In the genomic region with DNA sequence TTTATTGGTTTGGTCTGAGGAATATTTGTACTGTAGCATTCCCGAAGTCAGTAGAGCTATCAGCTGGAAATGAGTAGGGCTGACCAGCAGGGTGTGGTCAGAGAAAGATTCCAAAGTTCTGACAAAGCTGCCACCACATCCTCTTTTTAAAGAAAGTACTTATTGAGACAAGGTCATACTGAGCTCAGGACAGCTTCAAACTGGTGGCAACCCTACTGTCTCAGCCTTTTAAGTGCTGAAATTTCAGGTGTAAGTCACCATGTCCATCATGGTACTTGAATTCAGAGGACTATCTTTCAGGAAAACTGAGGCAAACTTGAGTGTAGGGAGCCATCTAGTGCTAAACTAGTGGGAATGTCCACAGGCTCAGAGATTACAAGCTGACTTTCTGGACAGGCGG, we compare ENCODE assay signal across 13 mouse cellular contexts. TPM values are rescaled to one million over a fixed set of nuclear protein-coding genes. Genes with fewer than 3 reads are reported as not detected.
A peak's percentile ranks its signal among the peaks of the same experiment; 100 is the strongest.
DNase-seq lines count a peak whose midpoint lies in the region; ATAC-seq and TF ChIP-seq lines count a peak whose summit lies in the region.
"Had no signal": no experiment of that assay in that cellular context is flagged by ENCODE, and none has a peak within 500 bp of the region (broad histone marks: within the 10 kb centered on the region; RNA-seq: fewer than 3 reads in every experiment).

No protein-coding gene starts in this region.

- peak; percentile 68 for TF ChIP-seq CTCF in lung, postnatal 0 days (IDR thresholded peaks at IDR 0.05)
- peak; percentile 70 for TF ChIP-seq CTCF in stomach, postnatal 0 days (IDR thresholded peaks at IDR 0.05; ENCODE audit: low read depth)

- WGBS in lung, postnatal 0 days = 23% methylated on average over 2 of the region's 2 CpGs
- 37% methylated on average over 2 of the region's 2 CpGs for WGBS in stomach, postnatal 0 days

- H3K9ac ChIP-seq in lung, postnatal 0 days (replicated peaks; ENCODE audit: low read depth) = no peak overlapping the region
- H3K9ac ChIP-seq in stomach, postnatal 0 days (ENCODE audit: low read length) = no peak overlapping the region
- H3K9ac ChIP-seq: limb, embryonic 13.5 days; neural tube, embryonic 12.5 days had no signal

- DNase-seq in heart, adult 11 months = peak; percentile 90
- no peak for DNase-seq in heart, postnatal 4 days
- peak; percentile 52 for DNase-seq in lung, postnatal 0 days (ENCODE audit: low spot score)
- DNase-seq in lung, postnatal 14 days = no peak
- peak; percentile 23 for DNase-seq in embryo, embryonic 11 days
- DNase-seq in stomach, postnatal 0 days (ENCODE audit: low spot score) = no peak
- DNase-seq in cerebellum, adult 9-11 months = no peak
- DNase-seq: cerebellum, adult 2 months; gastrocnemius, postnatal 25 days; kidney, adult 18-20 months had no signal

- no peak overlapping the region for H3K4me2 ChIP-seq in lung, postnatal 0 days (replicated peaks; ENCODE audit: low read depth, low read length)
- no peak overlapping the region for H3K4me2 ChIP-seq in stomach, postnatal 0 days (replicated peaks; ENCODE audit: low read depth)
- H3K4me2 ChIP-seq: limb, embryonic 13.5 days; neural tube, embryonic 12.5 days had no signal

- H3K27me3 ChIP-seq in lung, postnatal 0 days (replicated peaks; ENCODE audit: insufficient read depth, low read length) = no peaks in the 10 kb centered on the region
- no peaks in the 10 kb centered on the region for H3K27me3 ChIP-seq in stomach, postnatal 0 days (ENCODE audit: control insufficient read depth, insufficient read depth, low read length)
- H3K27me3 ChIP-seq: limb, embryonic 13.5 days; neural tube, embryonic 12.5 days had no signal

- H3K36me3 ChIP-seq in lung, postnatal 0 days (ENCODE audit: insufficient read depth, low read length) = no peaks in the 10 kb centered on the region
- no peaks in the 10 kb centered on the region for H3K36me3 ChIP-seq in stomach, postnatal 0 days (ENCODE audit: control insufficient read depth, insufficient read depth, low read length)
- H3K36me3 ChIP-seq: limb, embryonic 13.5 days; neural tube, embryonic 12.5 days had no signal

- H3K27ac ChIP-seq in lung, postnatal 0 days (ENCODE audit: low read length) = no peak overlapping the region
- H3K27ac ChIP-seq in stomach, postnatal 0 days (replicated peaks) = no peak overlapping the region
- H3K27ac ChIP-seq: limb, embryonic 13.5 days; neural tube, embryonic 12.5 days had no signal

- peak; percentile 44 for ATAC-seq in lung, postnatal 0 days
- no peak for ATAC-seq in stomach, postnatal 0 days (ENCODE audit: low FRiP score, low TSS enrichment)
- no peak for ATAC-seq in megakaryocyte-erythroid progenitor cell, adult 5-6 weeks (replicated peaks; ENCODE audit: low FRiP score, low TSS enrichment, poor library complexity, severe bottlenecking)

- TF ChIP-seq EP300 in lung, postnatal 0 days (IDR thresholded peaks at IDR 0.05) = 0 out of 2 replicates have a peak, but pooled peaks have one; percentile 9
- TF ChIP-seq EP300 in stomach, postnatal 0 days (optimal IDR thresholded peaks at IDR 0.05) = no peak

- H3K4me1 ChIP-seq in lung, postnatal 0 days (ENCODE audit: insufficient read depth, low read depth, low read length) = no peaks in the 10 kb centered on the region
- H3K4me1 ChIP-seq in stomach, postnatal 0 days (replicated peaks; ENCODE audit: control insufficient read depth, insufficient read depth) = no peaks in the 10 kb centered on the region
- H3K4me1 ChIP-seq: limb, embryonic 13.5 days; neural tube, embryonic 12.5 days had no signal

- no peaks in the 10 kb centered on the region for H3K9me3 ChIP-seq in lung, postnatal 0 days (ENCODE audit: low read length)
- no peaks in the 10 kb centered on the region for H3K9me3 ChIP-seq in stomach, postnatal 0 days (ENCODE audit: control insufficient read depth, low read length)
- H3K9me3 ChIP-seq: limb, embryonic 13.5 days; neural tube, embryonic 12.5 days had no signal

- H3K4me3 ChIP-seq in lung, postnatal 0 days (ENCODE audit: low read depth, low read length) = no peak overlapping the region
- no peak overlapping the region for H3K4me3 ChIP-seq in stomach, postnatal 0 days (ENCODE audit: low read depth, low read length)
- H3K4me3 ChIP-seq: limb, embryonic 13.5 days; neural tube, embryonic 12.5 days had no signal

RNA-seq across cellular contexts. Expression of a gene that starts 42.7 kb away (rescaled TPM):
- 1 to 10 TPM; 1.0 to 1.4 TPM for total RNA-seq in heart, postnatal 4 days (2021)
- 0.39 and 0.62 TPM in 2 replicates for polyA plus RNA-seq in lung, postnatal 0 days (2015; fragmentation: Nextera tagmentation; extraction: Ambion mirVana)
- polyA plus RNA-seq in stomach, postnatal 0 days (2015; fragmentation: Nextera tagmentation; extraction: Ambion mirVana) = 0.90 and 1.4 TPM in 2 replicates
- 1.2 and 2.4 TPM in 2 replicates for total RNA-seq in megakaryocyte-erythroid progenitor cell, adult 5-6 weeks (2014; fragmentation: Nextera tagmentation)
- total RNA-seq in megakaryocyte-erythroid progenitor cell, adult 5-6 weeks (2017) = 2.9 and 4.8 TPM in 2 replicates

Comparison
In these comparisons a context has a peak if more than half of its experiments do, and no peak if none do; other contexts are left out.
1. DNase-seq: peak in heart, adult 11 months (single experiment), lung, postnatal 0 days (single experiment) and embryo, embryonic 11 days (single experiment); none in heart, postnatal 4 days (single experiment), lung, postnatal 14 days (single experiment), stomach, postnatal 0 days (single experiment) and cerebellum, adult 9-11 months (single experiment).